ENCODE assay signal across 14 mouse cellular contexts in genomic region chr4:63253716-63254115, GRCm38 (mm10). TPM values are rescaled to one million over a fixed set of nuclear protein-coding genes. Genes with fewer than 3 reads are reported as not detected.
DNase-seq lines count a peak whose midpoint lies in the region; ATAC-seq lines count a peak whose summit lies in the region.
"Had no signal": no experiment of that assay in that cellular context is flagged by ENCODE, and none has a peak within 500 bp of the region (broad histone marks: within the 10 kb centered on the region; RNA-seq: fewer than 3 reads in every experiment).

No protein-coding gene starts in this region.

- no peak overlapping the region for H3K27ac ChIP-seq in heart, embryonic 12.5 days (ENCODE audit: poor library complexity, severe bottlenecking)
- H3K27ac ChIP-seq: forebrain, embryonic 15.5 days; heart, embryonic 15.5 days; macrophage; stomach, postnatal 0 days had no signal

- DNase-seq in heart, adult 11 months, result peak; percentile 98
- peak; percentile 80 for DNase-seq in brain, adult 2 months (ENCODE audit: low read depth, low spot score)
- peak; percentile 78 for DNase-seq in gastrocnemius, postnatal 14 days
- peak; percentile 47 to 58 for DNase-seq in layer of hippocampus, postnatal 10 days (ENCODE audit: low spot score in 2 of 2)
- DNase-seq in adrenal gland, adult (ENCODE audit: inconsistent age in 2 of 2, low spot score in 1 of 2), result no peak
- no peak for DNase-seq in kidney, adult 11 months
- DNase-seq in kidney, postnatal 4 days, result no peak
- DNase-seq: adrenal gland, postnatal 25 days; cerebellum, adult 11 months had no signal

- H3K9ac ChIP-seq in heart, embryonic 12.5 days, result no peak overlapping the region
- H3K9ac ChIP-seq: forebrain, embryonic 15.5 days; heart, embryonic 15.5 days had no signal

- H3K36me3 ChIP-seq in heart, embryonic 12.5 days, result 0 out of 2 replicates have a peak, but pooled peaks cover 2% of the 10 kb centered on the region
- H3K36me3 ChIP-seq: forebrain, embryonic 15.5 days; heart, embryonic 15.5 days had no signal

- no peaks in the 10 kb centered on the region for H3K27me3 ChIP-seq in heart, embryonic 12.5 days (replicated peaks)
- H3K27me3 ChIP-seq: forebrain, embryonic 15.5 days; heart, embryonic 15.5 days had no signal

- ATAC-seq in heart, embryonic 12.5 days (ENCODE audit: insufficient number of reproducible peaks, low FRiP score), result no peak
- ATAC-seq: forebrain, embryonic 15.5 days had no signal

- H3K4me3 ChIP-seq in heart, embryonic 12.5 days, result no peak overlapping the region
- H3K4me3 ChIP-seq: forebrain, embryonic 15.5 days; heart, embryonic 15.5 days had no signal

- intact Hi-C loops in gastrocnemius, postnatal 14 days (cut with DNase I; ENCODE audit: low total_unique reads), result no loop called here

- WGBS in heart, embryonic 12.5 days, result 77% methylated on average over 6 of the region's 6 CpGs

- H3K4me2 ChIP-seq in heart, embryonic 12.5 days, result no peak overlapping the region
- H3K4me2 ChIP-seq: forebrain, embryonic 15.5 days; heart, embryonic 15.5 days had no signal

- no peaks in the 10 kb centered on the region for H3K4me1 ChIP-seq in heart, embryonic 12.5 days (replicated peaks)
- H3K4me1 ChIP-seq: heart, embryonic 15.5 days had no signal

- no peaks in the 10 kb centered on the region for H3K9me3 ChIP-seq in heart, embryonic 12.5 days (replicated peaks)
- H3K9me3 ChIP-seq: forebrain, embryonic 15.5 days; heart, embryonic 15.5 days had no signal

RNA-seq across cellular contexts. Expression of gene Col27a1, which starts 39.9 kb away (rescaled TPM):
- 3.7 and 3.8 TPM in 2 replicates for polyA plus RNA-seq in heart, embryonic 12.5 days (2016; fragmentation: Nextera tagmentation; extraction: Ambion mirVana)
- total RNA-seq in gastrocnemius, postnatal 14 days (2021), result 1 to 10 TPM; 1.9 to 2.6 TPM
- 1 to 10 TPM; 3.1 to 3.9 TPM for total RNA-seq in layer of hippocampus, postnatal 10 days (2021)

Comparison
In these comparisons a context has a peak if more than half of its experiments do, and no peak if none do; other contexts are left out.
1. DNase-seq: peak in heart, adult 11 months (single experiment), brain, adult 2 months (single experiment), gastrocnemius, postnatal 14 days (single experiment) and layer of hippocampus, postnatal 10 days (2 of 2); none in adrenal gland, adult (0 of 2), kidney, adult 11 months (single experiment) and kidney, postnatal 4 days (0 of 2).